18 mouse cellular contexts compared by ENCODE assay signal in genomic region chr13:45942337-45942736, GRCm38 (mm10). TPM values are rescaled to one million over a fixed set of nuclear protein-coding genes. Genes with fewer than 3 reads are reported as not detected.
DNase-seq lines count a peak whose midpoint lies in the region; ATAC-seq and TF ChIP-seq lines count a peak whose summit lies in the region.
"Had no signal": no experiment of that assay in that cellular context is flagged by ENCODE, and none has a peak within 500 bp of the region (broad histone marks: within the 10 kb centered on the region; RNA-seq: fewer than 3 reads in every experiment).

No protein-coding gene starts in this region.

- H3K4me2 ChIP-seq in neural tube, embryonic 15.5 days: no peak overlapping the region
- H3K4me2 ChIP-seq: hindbrain, embryonic 12.5 days; liver, embryonic 11.5 days had no signal

- no peak overlapping the region for H3K4me3 ChIP-seq in kidney, adult 2 months (ENCODE audit: insufficient read depth, low read depth, low read length)
- no peak overlapping the region for H3K4me3 ChIP-seq in neural tube, embryonic 15.5 days (replicated peaks)
- H3K4me3 ChIP-seq: gastrocnemius, adult 2 months; hindbrain, embryonic 12.5 days had no signal

- H3K27ac ChIP-seq in kidney, adult 2 months (ENCODE audit: insufficient read depth, low read depth, low read length): no peak overlapping the region
- no peak overlapping the region for H3K27ac ChIP-seq in neural tube, embryonic 15.5 days (replicated peaks)
- H3K27ac ChIP-seq: gastrocnemius, adult 2 months; hindbrain, embryonic 12.5 days had no signal

- TF ChIP-seq CTCF in kidney, adult 2 months (conservative IDR thresholded peaks at IDR 0.05; ENCODE audit: insufficient read depth, insufficient read length, low read depth, low read length): no peak

- ATAC-seq in CD4-positive, CD25-positive, alpha-beta regulatory T cell, adult 4 months: no peak
- no peak for ATAC-seq in neural tube, embryonic 15.5 days (ENCODE audit: low FRiP score)
- ATAC-seq: forebrain, embryonic 16.5 days; intestine, embryonic 16.5 days had no signal

- no peak overlapping the region for H3K9ac ChIP-seq in neural tube, embryonic 15.5 days (replicated peaks)
- H3K9ac ChIP-seq: hindbrain, embryonic 12.5 days had no signal

- H3K36me3 ChIP-seq in kidney, adult 2 months (ENCODE audit: control insufficient read depth, insufficient read depth, low read length): no peaks in the 10 kb centered on the region; the same call in 1 of the 2 replicates
- H3K36me3 ChIP-seq in neural tube, embryonic 15.5 days: peaks cover 13% of the 10 kb centered on the region; the same call in 1 of the 2 replicates
- H3K36me3 ChIP-seq: hindbrain, embryonic 12.5 days had no signal

- H3K9me3 ChIP-seq in neural tube, embryonic 15.5 days (replicated peaks): no peaks in the 10 kb centered on the region
- H3K9me3 ChIP-seq: hindbrain, embryonic 12.5 days had no signal

- H3K4me1 ChIP-seq in kidney, adult 2 months (ENCODE audit: control insufficient read depth, insufficient read depth, low read length): peaks cover 30% of the 10 kb centered on the region
- H3K4me1 ChIP-seq in neural tube, embryonic 15.5 days: peaks cover 3% of the 10 kb centered on the region; the same call in 1 of the 2 replicates
- H3K4me1 ChIP-seq: hindbrain, embryonic 12.5 days had no signal

- WGBS in kidney, adult 2 months: 70% methylated on average over 7 of the region's 7 CpGs
- 87% methylated on average over 7 of the region's 7 CpGs for WGBS in neural tube, embryonic 15.5 days

- no peaks in the 10 kb centered on the region for H3K27me3 ChIP-seq in kidney, adult 2 months (replicated peaks; ENCODE audit: control insufficient read depth, insufficient read depth, low read length)
- no peaks in the 10 kb centered on the region for H3K27me3 ChIP-seq in neural tube, embryonic 15.5 days (replicated peaks)
- H3K27me3 ChIP-seq: hindbrain, embryonic 12.5 days had no signal

- no peak for TF ChIP-seq POLR2A in kidney, adult 2 months (IDR thresholded peaks at IDR 0.05; ENCODE audit: low read depth, low read length)

- peak; percentile 20 for DNase-seq in CD4-positive, CD25-positive, alpha-beta regulatory T cell, adult 2 months (ENCODE audit: low read depth, low spot score)
- peak; percentile 79 for DNase-seq in kidney, adult 2 months
- no peak for DNase-seq in kidney, postnatal 4 days
- DNase-seq in retina, postnatal 1 day: peak; percentile 32
- DNase-seq in retina, embryonic 14.5 days (ENCODE audit: low spot score): no peak
- no peak for DNase-seq in embryo, embryonic 10.5 days (ENCODE audit: low spot score)
- DNase-seq: gastrocnemius, adult 2 months; heart, adult 11 months; left cerebral cortex, postnatal 4 days; midbrain, embryonic 14.5 days; right cerebral cortex, postnatal 14 days; thymus, postnatal 36 days had no signal

RNA-seq across cellular contexts. Expression of gene Atxn1, which starts 22.5 kb away (rescaled TPM):
- 10 to 100 TPM; 26.0 to 31.6 TPM for polyA plus RNA-seq in CD4-positive, CD25-positive, alpha-beta regulatory T cell, adult 4 months (2017; shearing (Covaris generic))
- 15.0 and 17.9 TPM in 2 replicates for polyA plus RNA-seq in kidney, adult 2 months (2012; rRNA removed)
- polyA plus RNA-seq in neural tube, embryonic 15.5 days (2015; fragmentation: Nextera tagmentation; extraction: Ambion mirVana): 9.4 and 9.5 TPM in 2 replicates

Comparison
In these comparisons a context has a peak if more than half of its experiments do, and no peak if none do; other contexts are left out.
1. DNase-seq: peak in CD4-positive, CD25-positive, alpha-beta regulatory T cell, adult 2 months (single experiment), kidney, adult 2 months (single experiment) and retina, postnatal 1 day (single experiment); none in kidney, postnatal 4 days (0 of 2), retina, embryonic 14.5 days (single experiment) and embryo, embryonic 10.5 days (single experiment).